Mouse (Mus musculus) liver, embryonic 11.5 days (tissue): ENCODE data around the gene Psmb11. TPM values are rescaled to one million over a fixed set of nuclear protein-coding genes. Genes with fewer than 3 reads are reported as not detected.

Experiments
- ATAC-seq: fragments of 200-750 bp; cut with Nextera tagmentation; replicated peaks from 2 replicates; pipeline ENCODE4 v1.8.0; 2017; ENCODE audit warnings: moderate number of reproducible peaks, mild to moderate bottlenecking, moderate TSS enrichment, moderate library complexity; ENCODE audit not compliant: low FRiP score
- DNase-seq: peaks from one replicate; pipeline ENCODE4 v3.0.0-alpha.2; 2017; ENCODE audit warnings: low spot score
- H3K27ac ChIP-seq: fragments of 300-500 bp; sonication (generic); 2 replicates; pipeline ENCODE4 v1.5.1; 2014; ENCODE audit warnings: mild to moderate bottlenecking, low read depth, low read length, control low read depth
- H3K27me3 ChIP-seq: fragments of 300-500 bp; sonication (generic); replicated peaks from 2 replicates; pipeline ENCODE4 v1.6.1; 2014; ENCODE audit warnings: low read length, mixed read lengths; ENCODE audit not compliant: control insufficient read depth, insufficient read depth
- H3K36me3 ChIP-seq: fragments of 300-500 bp; sonication (generic); 2 replicates; pipeline ENCODE4 v1.6.1; 2014; ENCODE audit warnings: mild to moderate bottlenecking, low read length, moderate library complexity, mixed read lengths; ENCODE audit not compliant: control insufficient read depth, insufficient read depth
- H3K4me1 ChIP-seq: fragments of 300-500 bp; sonication (generic); replicated peaks from 2 replicates; pipeline ENCODE4 v1.6.1; 2014; ENCODE audit warnings: low read length, mixed read lengths; ENCODE audit not compliant: control insufficient read depth, insufficient read depth
- H3K4me2 ChIP-seq: fragments of 300-500 bp; sonication (generic); 2 replicates; pipeline ENCODE4 v1.6.1; 2014; ENCODE audit warnings: mild to moderate bottlenecking, control low read depth, moderate library complexity
- H3K4me3 ChIP-seq: fragments of 300-500 bp; sonication (generic); 2 replicates; pipeline ENCODE4 v1.5.1; 2014; ENCODE audit warnings: low read depth, low read length, control low read depth
- H3K9ac ChIP-seq: fragments of 300-500 bp; sonication (generic); 2 replicates; pipeline ENCODE4 v1.6.1; 2014; ENCODE audit warnings: low read depth, low read length, control low read depth
- H3K9me3 ChIP-seq: fragments of 300-500 bp; sonication (generic); 2 replicates; pipeline ENCODE4 v1.6.1; 2016; ENCODE audit warnings: low read length, inconsistent platforms, mixed read lengths; ENCODE audit not compliant: control insufficient read depth
- WGBS: fragments of 180-500 bp; shearing (Covaris S2); extraction: QIAGEN DNeasy Blood & Tissue Kit; methylation state at CpG from one replicate; pipeline ENCODE4 v1.1.7; 2014; 5-methylcytosine and 5-hydroxymethylcytosine counted together
- polyA plus RNA-seq: library from polyadenylated mRNA; unstranded; fragments of >200 nt; fragmentation: Nextera tagmentation; extraction: Ambion mirVana; gene quantifications from 2 replicates; pipeline ENCODE4 v1.2.1, GENCODE M21; 2014

Gene Psmb11
- polyA plus RNA-seq, 1 experiment from 2014 or later: not detected

DNA sequence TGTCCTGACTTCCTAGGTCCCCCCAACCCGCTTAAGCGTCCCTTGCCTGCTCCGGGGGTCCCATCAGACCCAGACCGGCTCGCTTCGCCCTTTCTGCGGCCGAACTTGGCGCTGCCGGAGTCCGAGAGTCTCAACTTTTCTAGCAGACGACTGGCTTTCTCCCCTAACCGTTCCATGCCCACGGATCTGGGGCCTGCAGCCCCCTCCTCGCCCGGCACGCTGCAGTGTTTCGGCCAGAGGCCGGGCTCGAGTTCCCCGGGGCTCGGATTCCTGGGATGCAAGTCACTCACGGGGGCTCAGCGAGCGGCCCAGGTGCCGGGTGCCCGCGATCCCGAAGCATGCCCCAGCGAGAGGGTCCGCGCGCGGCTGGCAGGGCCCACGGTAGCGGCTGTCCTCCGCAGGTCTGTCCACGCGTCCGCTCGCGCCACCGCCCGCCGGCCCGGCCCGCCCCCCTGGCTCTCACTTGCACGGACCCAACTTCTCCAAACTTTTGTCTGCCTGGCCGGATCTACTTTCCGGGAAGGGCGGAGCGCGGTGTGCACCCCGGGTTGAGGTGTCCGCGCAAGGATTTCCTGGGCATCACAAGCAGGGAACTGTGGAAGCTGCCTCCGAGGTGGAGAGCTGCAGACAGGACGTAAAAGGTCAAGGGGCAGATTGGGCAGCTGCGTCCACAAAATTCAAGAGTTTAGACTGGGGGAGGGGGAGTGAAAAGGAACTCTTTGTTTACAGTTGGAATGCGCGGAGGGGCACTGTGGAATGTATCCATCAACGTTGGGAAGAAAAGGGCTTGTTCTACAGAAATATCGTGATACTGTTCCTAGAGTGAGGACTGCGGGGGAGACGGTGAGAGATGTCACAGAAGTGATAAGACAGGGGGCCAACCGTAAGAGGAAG is 43.9 kb upstream of the Psmb11 start, which contains the start of gene Ajuba:
Gene Ajuba (minus strand): TSS at position 470 of the 894 bp plus-strand sequence.
- H3K27ac ChIP-seq: peak within 1 kb of the TSS; percentile 74
- peak; percentile 93 for DNase-seq
- peak within 1 kb of the TSS; percentile 68 for H3K4me3 ChIP-seq
- no peaks in the 10 kb centered on the region for H3K36me3 ChIP-seq
- peaks cover 37% of the 10 kb centered on the region for H3K4me1 ChIP-seq
- peak within 1 kb of the TSS; percentile 77 for H3K4me2 ChIP-seq
- WGBS: under 1% methylated on average over 66 of the region's 66 CpGs
- H3K27me3 ChIP-seq: peaks cover 46% of the 10 kb centered on the region
- ATAC-seq: peak; percentile 31; the same call in 1 of the 2 replicates
- H3K9ac ChIP-seq: peak within 1 kb of the TSS; percentile 72
- H3K9me3 ChIP-seq: no peaks in the 10 kb centered on the region

DNA sequence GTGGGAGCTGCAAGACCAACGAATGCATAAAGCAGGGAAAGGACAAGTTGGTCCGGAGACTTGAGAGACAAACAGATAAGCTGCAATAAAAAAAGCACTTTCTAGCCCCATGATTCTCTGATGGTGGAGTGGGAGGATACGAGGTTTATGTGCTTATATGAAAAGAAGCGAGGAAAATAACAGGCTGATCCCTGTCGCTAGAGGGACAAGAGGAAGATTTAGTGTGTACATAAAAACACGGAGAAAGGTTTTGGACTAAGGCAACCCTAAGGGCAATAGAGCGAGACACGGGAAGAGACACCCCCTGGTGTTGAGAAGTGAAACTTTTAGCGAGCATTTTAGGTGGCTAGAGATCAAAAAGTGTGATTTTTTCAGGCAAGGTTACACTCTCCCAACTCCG is 43.2 kb upstream of the Psmb11 start:
- peaks cover 46% of the 10 kb centered on the region for H3K27me3 ChIP-seq
- H3K4me3 ChIP-seq: peak overlapping the region; percentile 68
- H3K9me3 ChIP-seq: no peaks in the 10 kb centered on the region
- peaks cover 32% of the 10 kb centered on the region for H3K4me1 ChIP-seq
- 0% methylated on average over 10 of the region's 10 CpGs for WGBS
- H3K36me3 ChIP-seq: no peaks in the 10 kb centered on the region; the same call in 1 of the 2 replicates
- peak overlapping the region; percentile 72 for H3K9ac ChIP-seq
- DNase-seq: no peak
- ATAC-seq: 0 out of 2 replicates have a peak, but pooled peaks have one; percentile 13
- peak overlapping the region; percentile 77 for H3K4me2 ChIP-seq
- peak overlapping the region; percentile 67 for H3K27ac ChIP-seq

DNA sequence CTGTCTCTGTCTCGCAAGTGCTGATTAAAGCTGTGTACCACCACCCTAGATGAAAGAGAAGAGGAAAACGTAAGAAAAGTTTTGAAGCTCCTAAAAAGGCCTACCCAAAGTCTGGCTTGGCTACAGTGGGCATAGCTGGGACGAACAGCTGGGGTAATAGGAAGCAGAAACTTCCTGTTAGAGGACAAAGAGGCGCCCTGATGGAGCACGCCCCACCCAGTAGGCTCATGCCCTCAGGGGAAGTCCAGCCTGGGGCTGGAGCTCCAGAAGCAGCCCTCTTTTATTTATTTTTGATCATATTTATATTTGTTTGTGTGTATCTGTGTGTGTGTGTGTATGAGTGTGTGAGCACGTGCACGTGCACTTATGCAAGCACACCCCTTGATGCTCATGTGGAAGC is 41.6 kb upstream of the Psmb11 start:
- no peaks in the 10 kb centered on the region for H3K9me3 ChIP-seq
- peaks cover 21% of the 10 kb centered on the region for H3K4me1 ChIP-seq
- H3K27me3 ChIP-seq: peaks cover 34% of the 10 kb centered on the region
- ATAC-seq: no peak
- H3K4me3 ChIP-seq: no peak overlapping the region
- DNase-seq: no peak
- WGBS: 60% methylated on average over 7 of the region's 7 CpGs
- no peak overlapping the region for H3K9ac ChIP-seq
- 0 out of 2 replicates have a peak overlapping the region, but pooled peaks have one; percentile 45 for H3K27ac ChIP-seq
- H3K36me3 ChIP-seq: no peaks in the 10 kb centered on the region; the same call in 1 of the 2 replicates
- no peak overlapping the region for H3K4me2 ChIP-seq

DNA sequence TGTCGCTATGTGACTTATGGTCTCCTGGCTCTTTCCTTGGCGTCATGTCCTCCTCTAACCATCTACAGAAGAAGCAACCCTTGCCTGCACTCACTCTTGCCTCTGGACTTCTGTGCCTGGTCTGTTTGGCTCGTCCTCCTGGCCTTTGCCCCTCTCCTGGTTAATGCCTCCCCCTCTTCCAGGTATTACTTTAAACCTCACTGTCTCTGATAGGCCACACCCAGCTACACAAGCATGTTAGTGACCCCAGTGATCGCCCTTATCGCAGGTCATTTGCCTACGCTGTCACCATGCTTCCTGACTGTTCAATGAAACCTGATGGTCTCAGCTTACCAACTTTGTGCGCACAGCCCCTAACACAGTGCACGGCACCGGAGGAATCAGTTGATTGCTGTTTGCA is 38.7 kb upstream of the Psmb11 start:
- Histone ChIP-seq H3K9ac (no peak overlapping the region), H3K36me3 (no peaks in the 10 kb centered on the region; the same call in 1 of the 2 replicates), H3K9me3 (no peaks in the 10 kb centered on the region), H3K4me2 (no peak overlapping the region), H3K4me3 (no peak overlapping the region), H3K4me1 (peaks cover 17% of the 10 kb centered on the region), H3K27ac (no peak overlapping the region), H3K27me3 (peaks cover 5% of the 10 kb centered on the region)
- 74% methylated on average over 9 of the region's 9 CpGs for WGBS
- ATAC-seq (peak; percentile 37; the same call in 1 of the 2 replicates), DNase-seq (no peak)

DNA sequence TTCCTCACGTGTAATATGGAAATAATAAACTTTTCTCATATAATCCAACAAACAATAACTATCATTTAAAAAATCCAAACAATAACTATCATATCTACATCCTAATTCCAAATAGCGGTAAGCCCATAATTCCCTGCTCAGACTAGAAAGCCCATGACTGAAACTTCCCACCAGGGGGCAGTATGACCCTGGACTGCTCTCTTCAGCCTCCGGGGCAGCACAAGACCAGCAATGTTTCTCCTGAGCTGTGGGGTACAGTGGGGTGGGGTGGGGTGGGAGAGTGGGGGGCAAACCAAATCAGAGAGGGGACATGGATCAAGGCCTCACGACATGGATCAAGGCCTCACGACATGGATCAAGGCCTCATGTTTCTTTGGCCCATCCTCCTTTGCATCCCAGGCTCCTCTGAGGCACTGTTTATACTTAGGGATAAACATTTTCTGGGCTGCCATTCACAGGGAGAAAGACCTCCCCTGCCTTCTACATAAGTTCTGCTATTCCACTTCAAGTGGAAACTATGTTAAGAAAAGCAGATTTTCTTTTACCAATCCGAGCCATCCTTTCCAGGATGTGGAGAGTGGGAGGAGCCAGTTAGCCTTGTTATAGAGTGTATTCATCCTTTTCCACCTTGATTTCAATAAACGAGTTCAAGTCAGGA is 37.4 kb upstream of the Psmb11 start:
- H3K27ac ChIP-seq: no peak overlapping the region
- no peak for DNase-seq
- no peak overlapping the region for H3K4me3 ChIP-seq
- H3K4me2 ChIP-seq: no peak overlapping the region
- 0 out of 2 replicates have a peak, but pooled peaks have one; percentile 21 for ATAC-seq
- WGBS: 43% methylated on average over 7 of the region's 7 CpGs
- no peaks in the 10 kb centered on the region for H3K27me3 ChIP-seq
- H3K9ac ChIP-seq: no peak overlapping the region
- peaks cover 12% of the 10 kb centered on the region for H3K4me1 ChIP-seq
- H3K9me3 ChIP-seq: no peaks in the 10 kb centered on the region
- no peaks in the 10 kb centered on the region; the same call in 1 of the 2 replicates for H3K36me3 ChIP-seq

DNA sequence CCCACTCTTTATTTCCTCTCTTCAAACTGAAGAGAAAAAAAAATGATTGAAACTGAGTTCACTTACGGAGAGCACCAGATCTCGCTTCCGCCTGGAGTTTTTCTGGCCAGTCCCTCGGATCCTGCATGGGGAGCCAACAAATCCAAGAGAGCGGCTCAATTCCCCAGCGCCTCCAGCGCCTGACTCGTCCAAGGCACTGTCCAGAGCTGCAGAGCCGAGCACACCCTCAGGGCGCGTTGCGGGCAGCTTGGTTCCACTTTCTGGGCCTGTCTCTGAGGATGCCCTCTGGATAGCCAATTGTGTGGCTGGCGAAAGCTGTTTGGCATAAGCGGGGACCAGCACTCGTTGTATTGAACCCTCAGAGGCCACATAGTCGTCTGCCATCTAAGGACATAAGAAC is 30.2 kb upstream of the Psmb11 start:
- Histone ChIP-seq H3K27ac (no peak overlapping the region), H3K9me3 (no peaks in the 10 kb centered on the region), H3K4me1 (peaks cover 3% of the 10 kb centered on the region; the same call in 1 of the 2 replicates), H3K36me3 (no peaks in the 10 kb centered on the region), H3K4me3 (no peak overlapping the region), H3K27me3 (no peaks in the 10 kb centered on the region), H3K9ac (no peak overlapping the region), H3K4me2 (no peak overlapping the region)
- ATAC-seq: no peak
- 92% methylated on average over 16 of the region's 16 CpGs for WGBS
- DNase-seq: no peak

DNA sequence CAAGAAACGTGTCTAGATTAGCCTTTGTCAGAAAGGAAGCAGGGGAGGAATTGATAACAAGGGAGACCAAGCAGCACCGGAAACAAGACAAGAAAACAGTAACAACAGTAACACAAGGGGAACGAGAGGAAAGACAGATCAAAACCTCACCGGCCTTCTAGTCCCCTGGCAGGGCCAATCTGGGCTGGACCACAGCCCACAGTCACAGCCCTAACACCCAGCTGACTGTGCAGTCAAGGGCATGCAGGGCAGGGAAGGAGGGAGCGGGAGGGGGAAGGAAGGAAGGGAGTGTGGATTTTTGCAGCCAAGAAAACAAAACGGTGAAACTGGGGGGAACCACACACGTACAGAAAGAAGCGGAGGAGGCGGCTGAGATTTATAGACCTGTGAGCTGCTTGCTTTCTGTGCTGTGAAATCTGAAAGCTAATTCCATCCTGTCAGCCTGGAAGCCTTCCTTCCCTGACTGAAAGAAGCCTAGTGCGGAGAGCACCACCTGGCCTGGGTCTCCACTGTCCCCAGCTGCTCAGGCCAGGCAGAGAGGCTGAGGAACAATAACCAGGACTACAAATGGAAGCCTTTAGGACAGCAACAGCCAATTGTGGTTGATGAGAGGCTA is 28.8 kb upstream of the Psmb11 start:
- ATAC-seq (peak; percentile 49; the same call in 1 of the 2 replicates), DNase-seq (no peak)
- no peaks in the 10 kb centered on the region for H3K9me3 ChIP-seq
- H3K27ac ChIP-seq: 0 out of 2 replicates have a peak overlapping the region, but pooled peaks have one; percentile 16
- no peak overlapping the region for H3K4me2 ChIP-seq
- H3K4me1 ChIP-seq: peaks cover 3% of the 10 kb centered on the region; the same call in 1 of the 2 replicates
- H3K27me3 ChIP-seq: no peaks in the 10 kb centered on the region
- H3K4me3 ChIP-seq: no peak overlapping the region
- no peaks in the 10 kb centered on the region for H3K36me3 ChIP-seq
- no peak overlapping the region for H3K9ac ChIP-seq
- WGBS: 43% methylated on average over 10 of the region's 10 CpGs

DNA sequence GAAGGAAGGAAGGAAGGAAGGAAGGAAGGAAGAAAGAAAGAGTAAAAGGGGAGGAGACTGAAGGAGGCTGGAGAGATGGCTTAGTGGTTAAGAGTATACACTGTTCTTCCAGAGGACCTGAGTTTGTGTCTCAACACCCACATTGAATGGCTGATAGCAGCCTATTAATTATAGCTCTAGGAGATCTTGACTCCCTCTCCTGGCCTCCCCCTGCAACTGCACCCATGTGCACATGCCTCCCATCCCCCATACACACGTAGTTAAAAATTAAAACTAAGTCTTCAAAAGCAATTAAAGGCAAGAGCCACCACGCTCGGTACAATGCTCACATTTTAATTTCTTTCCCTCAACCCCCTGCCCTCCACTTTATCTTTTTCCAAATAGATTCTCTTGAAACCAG is 27.2 kb upstream of the Psmb11 start:
- no peaks in the 10 kb centered on the region; the same call in 1 of the 2 replicates for H3K36me3 ChIP-seq
- no peak overlapping the region for H3K4me2 ChIP-seq
- H3K27ac ChIP-seq: no peak overlapping the region
- no peak overlapping the region for H3K9ac ChIP-seq
- no peaks in the 10 kb centered on the region for H3K27me3 ChIP-seq
- H3K4me1 ChIP-seq: peaks cover 3% of the 10 kb centered on the region; the same call in 1 of the 2 replicates
- no peak for ATAC-seq
- H3K4me3 ChIP-seq: no peak overlapping the region
- WGBS: 87% methylated on average over 3 of the region's 3 CpGs
- H3K9me3 ChIP-seq: no peaks in the 10 kb centered on the region
- DNase-seq: no peak
